Mouse (Mus musculus): ENCODE measurements around the gene Gm20388.

DNA sequence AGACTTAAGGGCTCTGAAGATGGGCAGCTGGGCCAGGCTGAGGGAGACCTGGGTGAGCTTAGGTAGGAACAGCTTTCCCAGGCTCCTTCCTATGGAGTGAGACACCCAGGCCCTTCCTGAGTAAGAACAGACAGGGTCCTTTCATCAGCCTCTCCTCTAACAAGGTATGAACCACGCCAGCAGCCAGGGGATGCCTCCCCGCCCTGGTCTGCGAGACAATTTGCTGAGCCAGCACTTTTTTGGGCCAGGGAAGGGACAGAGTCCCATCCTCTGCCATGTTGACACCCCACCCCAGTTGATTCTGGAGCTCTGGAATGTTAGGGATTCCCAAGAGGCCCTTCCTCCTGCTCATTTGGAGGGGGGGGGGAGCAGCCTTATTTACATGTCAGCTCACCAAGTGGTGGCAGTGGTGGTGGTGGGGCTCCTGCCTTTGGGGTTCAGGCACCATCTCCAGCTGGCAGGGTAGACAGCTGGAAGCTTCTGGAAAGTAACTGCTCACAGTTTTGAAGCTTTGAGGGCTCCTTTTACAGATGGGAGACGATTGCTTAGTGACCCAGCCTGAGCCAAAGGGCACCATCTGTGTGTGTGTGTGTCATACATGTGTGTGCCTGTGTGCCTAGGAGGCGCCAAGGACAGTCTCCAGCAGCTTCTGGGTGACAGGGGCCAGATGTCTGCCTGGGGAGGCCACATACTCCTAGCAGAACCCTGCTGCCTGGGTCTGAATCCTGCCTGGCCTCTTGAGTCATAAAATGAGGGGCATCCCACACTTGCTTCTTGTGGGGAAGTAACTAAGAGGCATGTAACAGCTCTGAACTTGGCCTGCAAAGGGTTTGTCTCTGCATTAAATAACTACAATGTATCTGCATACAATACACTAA, 316.3 kb downstream of the Gm20388 start:
- TF ChIP-seq MAFK (IDR thresholded peaks at IDR 0.05; ENCODE audit: insufficient read depth, low read depth, low read length), result peak; percentile 98
- TF ChIP-seq ZNF384 (IDR thresholded peaks at IDR 0.05; ENCODE audit: low read depth, low read length), result no peak
- TF ChIP-seq CHD2 (IDR thresholded peaks at IDR 0.05; ENCODE audit: low read depth, low read length), result no peak
- TF ChIP-seq HCFC1 (IDR thresholded peaks at IDR 0.05; ENCODE audit: borderline replicate concordance, insufficient read depth, low read length), result no peak
- TF ChIP-seq ZC3H11A (IDR thresholded peaks at IDR 0.05; ENCODE audit: borderline replicate concordance, low read depth, low read length), result no peak
